Mouse (Mus musculus) limb, embryonic 14.5 days (tissue): ENCODE data around the gene Heg1. TPM values are rescaled to one million over a fixed set of nuclear protein-coding genes. Genes with fewer than 3 reads are reported as not detected.

Experiments used
- ATAC-seq: fragments of 200-750 bp; cut with Nextera tagmentation; 2 replicates; pipeline ENCODE4 v1.8.0; 2017; ENCODE audit warnings: low read depth, moderate number of reproducible peaks, moderate TSS enrichment; ENCODE audit not compliant: low FRiP score
- DNase-seq: peaks from one replicate; pipeline ENCODE4 v3.0.0-alpha.2; 2015; ENCODE audit warnings: low spot score
- H3K27ac ChIP-seq: fragments of 300-500 bp; sonication (generic); replicated peaks from 2 replicates; pipeline ENCODE4 v1.5.1; 2014; ENCODE audit warnings: low read depth, mild to moderate bottlenecking, low read length, moderate library complexity, mixed read lengths
- H3K27me3 ChIP-seq: fragments of 300-500 bp; sonication (generic); 2 replicates; pipeline ENCODE4 v1.6.1; 2014; ENCODE audit warnings: low read length, mixed read lengths; ENCODE audit not compliant: control insufficient read depth, insufficient read depth
- H3K36me3 ChIP-seq: fragments of 300-500 bp; sonication (generic); 2 replicates; pipeline ENCODE4 v1.6.1; 2014; ENCODE audit warnings: mild to moderate bottlenecking, low read length, moderate library complexity, mixed read lengths; ENCODE audit not compliant: control insufficient read depth, insufficient read depth
- H3K4me1 ChIP-seq: fragments of 300-500 bp; sonication (generic); 2 replicates; pipeline ENCODE4 v1.6.1; 2014; ENCODE audit warnings: antibody characterized with exemption, low read length, mixed read lengths; ENCODE audit not compliant: control insufficient read depth, insufficient read depth
- H3K4me2 ChIP-seq: fragments of 300-500 bp; sonication (generic); replicated peaks from 2 replicates; pipeline ENCODE4 v1.6.1; 2014; ENCODE audit warnings: low read depth, mild to moderate bottlenecking, low read length, moderate library complexity; ENCODE audit not compliant: severe bottlenecking
- H3K4me3 ChIP-seq: fragments of 300-500 bp; sonication (generic); replicated peaks from 2 replicates; pipeline ENCODE4 v1.5.1; 2014; ENCODE audit warnings: low read length
- H3K9ac ChIP-seq: fragments of 300-500 bp; sonication (generic); 2 replicates; pipeline ENCODE4 v1.6.1; 2014; ENCODE audit warnings: mild to moderate bottlenecking, low read depth, low read length, moderate library complexity; ENCODE audit not compliant: severe bottlenecking
- H3K9me3 ChIP-seq: fragments of 300-500 bp; sonication (generic); 2 replicates; pipeline ENCODE4 v1.6.1; 2016; ENCODE audit warnings: low read length; ENCODE audit not compliant: control insufficient read depth
- POLR2A ChIP-seq: fragments of 200-500 bp; IDR thresholded peaks from 2 replicates; pipeline ENCODE4 v1.8.0; 2012; ENCODE audit warnings: inconsistent platforms, mild to moderate bottlenecking, moderate library complexity, borderline replicate concordance; ENCODE audit not compliant: insufficient read depth, insufficient read length; ENCODE audit errors: extremely low read depth
- WGBS: fragments of 180-500 bp; shearing (Covaris S2); extraction: QIAGEN DNeasy Blood & Tissue Kit; methylation state at CpG from one replicate; pipeline ENCODE4 v1.1.7; 2014; 5-methylcytosine and 5-hydroxymethylcytosine counted together
- polyA plus RNA-seq, 2 experiments: library from polyadenylated mRNA; depleted of rRNA in 1 of 2; stranded (reverse) in 1 of 2; unstranded in 1 of 2; fragments of >200 nt; fragmentation: Nextera tagmentation in 1 of 2; extraction: Ambion mirVana in 1 of 2; gene quantifications; 2 replicates each; pipeline versions ENCODE4 v1.2.1 to v1.2.3; 2012 to 2014

Heg1 gene
- polyA plus RNA-seq, 2 experiments, result 20.8 to 22.0 TPM

- no peaks in the 10 kb centered on the region for H3K4me1 ChIP-seq
- WGBS, result 84% methylated on average over 2 of the region's 2 CpGs
- no peaks in the 10 kb centered on the region for H3K27me3 ChIP-seq
- no peak overlapping the region for H3K4me3 ChIP-seq
- no peak overlapping the region for H3K9ac ChIP-seq
- DNase-seq (no peak), ATAC-seq (no peak)
- no peaks in the 10 kb centered on the region for H3K9me3 ChIP-seq
- no peak overlapping the region for H3K27ac ChIP-seq
- H3K4me2 ChIP-seq, result no peak overlapping the region
- TF ChIP-seq POLR2A, result no peak
- H3K36me3 ChIP-seq, result peaks cover 19% of the 10 kb centered on the region
Measured at GRCm38 (mm10) chr16:33747994-33748393, 63.8 kb downstream of the Heg1 start.

GRCm38 (mm10) chr16:33751152-33751551, 67.0 kb downstream of the Heg1 start:
- H3K4me3 ChIP-seq, result no peak overlapping the region

GRCm38 (mm10) chr16:33751590-33751989, 67.4 kb downstream of the Heg1 start:
- DNase-seq (no peak), ATAC-seq (no peak)
- no peak for TF ChIP-seq POLR2A
- Histone ChIP-seq H3K4me2 (no peak overlapping the region), H3K27ac (no peak overlapping the region), H3K4me1 (no peaks in the 10 kb centered on the region), H3K9ac (no peak overlapping the region), H3K36me3 (peaks cover 24% of the 10 kb centered on the region), H3K9me3 (no peaks in the 10 kb centered on the region), H3K27me3 (no peaks in the 10 kb centered on the region), H3K4me3 (no peak overlapping the region)
- 51% methylated on average over 12 of the region's 12 CpGs for WGBS

More at GRCm38 (mm10) chr16:33751152-33751551, 67.0 kb downstream of the Heg1 start:
- no peak for DNase-seq
- no peaks in the 10 kb centered on the region for H3K9me3 ChIP-seq
- TF ChIP-seq POLR2A, result no peak
- H3K27ac ChIP-seq, result no peak overlapping the region
- no peak for ATAC-seq
- no peaks in the 10 kb centered on the region for H3K27me3 ChIP-seq
- 28% methylated on average over 13 of the region's 13 CpGs for WGBS
- no peak overlapping the region for H3K9ac ChIP-seq
- H3K36me3 ChIP-seq, result peaks cover 23% of the 10 kb centered on the region
- H3K4me1 ChIP-seq, result no peaks in the 10 kb centered on the region
- H3K4me2 ChIP-seq, result no peak overlapping the region

GRCm38 (mm10) chr16:33752904-33753578, 68.9 kb downstream of the Heg1 start:
- H3K27ac ChIP-seq, result no peak overlapping the region
- no peaks in the 10 kb centered on the region for H3K4me1 ChIP-seq
- no peak for DNase-seq
- H3K36me3 ChIP-seq, result peaks cover 24% of the 10 kb centered on the region
- no peaks in the 10 kb centered on the region for H3K9me3 ChIP-seq
- ATAC-seq, result no peak
- no peaks in the 10 kb centered on the region for H3K27me3 ChIP-seq
- H3K9ac ChIP-seq, result no peak overlapping the region
- no peak overlapping the region for H3K4me2 ChIP-seq
- no peak for TF ChIP-seq POLR2A
- no peak overlapping the region for H3K4me3 ChIP-seq
- 66% methylated on average over 8 of the region's 8 CpGs for WGBS

- H3K36me3 ChIP-seq, result peaks cover 24% of the 10 kb centered on the region
Measured at GRCm38 (mm10) chr16:33755293-33755692, 71.1 kb downstream of the Heg1 start.

More at GRCm38 (mm10) chr16:33755293-33755692, 71.1 kb downstream of the Heg1 start:
- Histone ChIP-seq H3K4me1 (no peaks in the 10 kb centered on the region), H3K27ac (no peak overlapping the region), H3K4me3 (no peak overlapping the region), H3K9ac (no peak overlapping the region), H3K4me2 (no peak overlapping the region), H3K27me3 (no peaks in the 10 kb centered on the region), H3K9me3 (no peaks in the 10 kb centered on the region)
- WGBS, result 80% methylated on average over 8 of the region's 8 CpGs
- ATAC-seq, result no peak
- DNase-seq, result no peak
- no peak for TF ChIP-seq POLR2A
